ENCODE assay signal across 18 mouse cellular contexts in the genomic region with DNA sequence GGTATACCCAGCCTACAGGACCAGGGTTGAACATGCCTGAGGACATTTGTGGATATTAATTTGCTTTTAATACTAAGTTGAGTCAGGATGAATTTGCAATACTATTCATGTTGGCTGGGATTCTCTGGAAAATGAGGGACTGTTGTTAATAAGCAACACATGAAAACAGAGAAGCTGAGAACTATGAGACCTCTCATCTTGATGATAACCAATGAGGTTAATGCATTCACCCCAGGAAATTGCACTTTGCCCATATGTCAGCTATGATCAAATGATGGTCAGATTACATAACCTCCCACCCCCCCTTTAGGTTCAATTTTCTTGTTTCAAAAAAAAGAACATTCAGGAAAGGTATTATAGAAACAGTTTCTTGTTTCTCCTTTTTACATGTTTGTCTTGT.
"Had no signal": no experiment of that assay in that cellular context is flagged by ENCODE, and none has a peak within 500 bp of the region (broad histone marks: within the 10 kb centered on the region; RNA-seq: fewer than 3 reads in every experiment).

No protein-coding gene starts in this region.

- H3K36me3 ChIP-seq: lung, embryonic 15.5 days; midbrain, embryonic 10.5 days; midbrain, embryonic 12.5 days; neural tube, embryonic 13.5 days; neural tube, embryonic 15.5 days had no signal

- H3K4me3 ChIP-seq: lung, embryonic 15.5 days; midbrain, embryonic 10.5 days; midbrain, embryonic 12.5 days; myocyte; neural tube, embryonic 13.5 days; neural tube, embryonic 15.5 days had no signal

- H3K4me1 ChIP-seq: lung, embryonic 15.5 days; midbrain, embryonic 12.5 days; neural tube, embryonic 13.5 days; neural tube, embryonic 15.5 days had no signal

- H3K27ac ChIP-seq: lung, embryonic 15.5 days; macrophage; midbrain, embryonic 10.5 days; midbrain, embryonic 12.5 days; neural tube, embryonic 13.5 days; neural tube, embryonic 15.5 days had no signal

- H3K4me2 ChIP-seq: lung, embryonic 15.5 days; midbrain, embryonic 12.5 days; neural tube, embryonic 13.5 days; neural tube, embryonic 15.5 days had no signal

- DNase-seq: lung, adult 2 months; lung, postnatal 14 days; lung, postnatal 36 days; midbrain, embryonic 14.5 days; retina, postnatal 1 day; spleen, adult 18-20 months; thymus, adult 18-20 months; thymus, postnatal 14 days; thymus, postnatal 36 days had no signal

- ATAC-seq: lung, postnatal 0 days; midbrain, embryonic 16.5 days had no signal

- H3K9me3 ChIP-seq: lung, embryonic 15.5 days; midbrain, embryonic 10.5 days; midbrain, embryonic 12.5 days; neural tube, embryonic 13.5 days; neural tube, embryonic 15.5 days had no signal

- H3K27me3 ChIP-seq: lung, embryonic 15.5 days; midbrain, embryonic 12.5 days; neural tube, embryonic 13.5 days; neural tube, embryonic 15.5 days had no signal

- H3K9ac ChIP-seq: lung, embryonic 15.5 days; midbrain, embryonic 12.5 days; neural tube, embryonic 13.5 days; neural tube, embryonic 15.5 days had no signal
